Mouse (Mus musculus) spleen, postnatal 4 days (tissue): ENCODE measurements at regions not wholly inside any gene's neighbourhood (a gene's known extent, or its start where the extent isn't known, plus 50 kb on each side); places are given as distances from the start of the nearest gene placed in this dataset.

Source experiments
- DNase-seq, 2 experiments: peaks; one replicate each; pipeline ENCODE4 v3.0.0; 2022; ENCODE audit warnings: low spot score in 2 of 2

- DNase-seq: no peak
Measured at GRCm38 (mm10) chr2:50921002-50921401, 227.9 kb downstream of the Rnd3 start.

- no peak for DNase-seq
Measured at GRCm38 (mm10) chr2:50916323-50917221, 232.3 kb downstream of the Rnd3 start.

- DNase-seq: no peak
Measured at GRCm38 (mm10) chr2:50915149-50915548, 233.8 kb downstream of the Rnd3 start.

- no peak for DNase-seq
Measured at GRCm38 (mm10) chr2:50914176-50914575, 234.7 kb downstream of the Rnd3 start.

- DNase-seq: no peak
Measured at GRCm38 (mm10) chr2:50908762-50909161, 240.1 kb downstream of the Rnd3 start.

GRCm38 (mm10) chr2:50902701-50903100 is 246.2 kb downstream of the Rnd3 start:
- DNase-seq: no peak

GRCm38 (mm10) chr2:50902220-50902619 is 246.7 kb downstream of the Rnd3 start:
- DNase-seq: no peak

GRCm38 (mm10) chr2:50888992-50889391 is 259.9 kb downstream of the Rnd3 start:
- no peak for DNase-seq

- DNase-seq: no peak
Measured at GRCm38 (mm10) chr2:50887954-50888353, 261.0 kb downstream of the Rnd3 start.

GRCm38 (mm10) chr2:50885924-50886315 is 263.0 kb downstream of the Rnd3 start:
- no peak for DNase-seq

- no peak for DNase-seq
Measured at GRCm38 (mm10) chr2:50885280-50885923, 263.5 kb downstream of the Rnd3 start.

GRCm38 (mm10) chr2:50881514-50882038 is 267.3 kb downstream of the Rnd3 start:
- DNase-seq: no peak

- no peak for DNase-seq
Measured at GRCm38 (mm10) chr2:50880806-50881205, 268.1 kb downstream of the Rnd3 start.

- no peak for DNase-seq
Measured at GRCm38 (mm10) chr2:50877716-50878115, 271.2 kb downstream of the Rnd3 start.

GRCm38 (mm10) chr2:50875072-50875471 is 273.8 kb downstream of the Rnd3 start:
- no peak for DNase-seq

GRCm38 (mm10) chr2:50853538-50854244 is 295.2 kb downstream of the Rnd3 start:
- no peak for DNase-seq

- no peak for DNase-seq
Measured at GRCm38 (mm10) chr2:50852413-50852919, 296.4 kb downstream of the Rnd3 start.

- DNase-seq: no peak
Measured at GRCm38 (mm10) chr2:50850071-50850470, 298.8 kb downstream of the Rnd3 start.

- no peak for DNase-seq
Measured at GRCm38 (mm10) chr2:50841881-50842280, 307.0 kb downstream of the Rnd3 start.

GRCm38 (mm10) chr2:50835511-50836320 is 313.2 kb downstream of the Rnd3 start:
- no peak for DNase-seq

GRCm38 (mm10) chr2:50833791-50834190 is 315.1 kb downstream of the Rnd3 start:
- no peak for DNase-seq
